Mouse (Mus musculus) layer of hippocampus, adult 2 months (tissue): ENCODE results near the gene Prnd. TPM values are rescaled to one million over a fixed set of nuclear protein-coding genes. Genes with fewer than 3 reads are reported as not detected.

Source experiments
- DNase-seq, 2 experiments: peaks; one replicate each; pipeline ENCODE4 v3.0.0; 2022; ENCODE audit warnings: low spot score in 2 of 2
- H3K27ac ChIP-seq: fragments of 200-600 bp; 2 replicates; pipeline ENCODE4 v1.8.1; 2022
- H3K4me3 ChIP-seq: fragments of 200-600 bp; 2 replicates; pipeline ENCODE4 v1.8.1; 2022; ENCODE audit warnings: mild to moderate bottlenecking
- CTCF ChIP-seq: fragments of 200-600 bp; conservative IDR thresholded peaks from 2 replicates; pipeline ENCODE4 v1.8.1; 2022; ENCODE audit warnings: antibody characterized with exemption, mild to moderate bottlenecking, moderate library complexity
- total RNA-seq, 2 experiments: library from RNA; stranded (reverse); gene quantifications; 2 replicates each; pipeline ENCODE4 v1.2.3; 2021

The Prnd gene
- total RNA-seq, 2 experiments from 2014 or later, result not detected

- DNase-seq, result no peak
- Histone ChIP-seq H3K27ac (peak overlapping the region; percentile 98), H3K4me3 (peak overlapping the region; percentile 87)
- no peak for TF ChIP-seq CTCF
Measured at GRCm38 (mm10) chr2:131912526-131913258, 38.0 kb upstream of the Prnd start.

- Histone ChIP-seq H3K4me3 (no peak overlapping the region; the same call in 1 of the 2 replicates), H3K27ac (peak overlapping the region; percentile 85)
- TF ChIP-seq CTCF, result no peak
- no peak for DNase-seq
Measured at GRCm38 (mm10) chr2:131932275-131932902, 18.3 kb upstream of the Prnd start.

- H3K27ac ChIP-seq, result peak overlapping the region; percentile 85
- no peak for DNase-seq
- no peak for TF ChIP-seq CTCF
Measured at GRCm38 (mm10) chr2:131933013-131933412, 17.6 kb upstream of the Prnd start.

GRCm38 (mm10) chr2:131933598-131933997, 17.1 kb upstream of the Prnd start:
- H3K4me3 ChIP-seq, result peak overlapping the region; percentile 6; the same call in 1 of the 2 replicates
- no peak for TF ChIP-seq CTCF
- no peak for DNase-seq
- H3K27ac ChIP-seq, result peak overlapping the region; percentile 85

More at GRCm38 (mm10) chr2:131933013-131933412, 17.6 kb upstream of the Prnd start:
- H3K4me3 ChIP-seq, result peak overlapping the region; percentile 6; the same call in 1 of the 2 replicates

- Histone ChIP-seq H3K27ac (peak overlapping the region; percentile 85), H3K4me3 (no peak overlapping the region)
- TF ChIP-seq CTCF, result no peak
- DNase-seq, result no peak
Measured at GRCm38 (mm10) chr2:131934243-131934642, 16.4 kb upstream of the Prnd start.

GRCm38 (mm10) chr2:131935390-131936105, 15.1 kb upstream of the Prnd start:
- Histone ChIP-seq H3K27ac (peak overlapping the region; percentile 85), H3K4me3 (no peak overlapping the region)
- DNase-seq, result no peak
- TF ChIP-seq CTCF, result peak; percentile 59

- no peak overlapping the region for H3K4me3 ChIP-seq
- DNase-seq, result no peak
- no peak overlapping the region for H3K27ac ChIP-seq
- no peak for TF ChIP-seq CTCF
Measured at GRCm38 (mm10) chr2:131936410-131936809, 14.3 kb upstream of the Prnd start.

GRCm38 (mm10) chr2:131939404-131940111, 11.1 kb upstream of the Prnd start:
- no peak overlapping the region for H3K4me3 ChIP-seq
- TF ChIP-seq CTCF, result peak; percentile 87

GRCm38 (mm10) chr2:131940506-131940905, 10.2 kb upstream of the Prnd start:
- TF ChIP-seq CTCF, result no peak

More at GRCm38 (mm10) chr2:131939404-131940111, 11.1 kb upstream of the Prnd start:
- DNase-seq, result peak; percentile 50 to 70
- H3K27ac ChIP-seq, result peak overlapping the region; percentile 6; the same call in 1 of the 2 replicates

GRCm38 (mm10) chr2:131941501-131941900, 9.2 kb upstream of the Prnd start:
- no peak overlapping the region for H3K4me3 ChIP-seq
- DNase-seq, result peak in 1 of 2 experiments; percentile 6
- no peak overlapping the region for H3K27ac ChIP-seq
- TF ChIP-seq CTCF, result no peak

More at GRCm38 (mm10) chr2:131940506-131940905, 10.2 kb upstream of the Prnd start:
- peak in 1 of 2 experiments; percentile 5 for DNase-seq
- Histone ChIP-seq H3K27ac (no peak overlapping the region), H3K4me3 (no peak overlapping the region)

GRCm38 (mm10) chr2:131944370-131944769, 6.3 kb upstream of the Prnd start:
- no peak for TF ChIP-seq CTCF
- DNase-seq, result peak in 1 of 2 experiments; percentile 0
- no peak overlapping the region for H3K27ac ChIP-seq
- no peak overlapping the region for H3K4me3 ChIP-seq

- H3K27ac ChIP-seq, result no peak overlapping the region
- no peak for TF ChIP-seq CTCF
- H3K4me3 ChIP-seq, result no peak overlapping the region
- peak; percentile 0 to 8 for DNase-seq
Measured at GRCm38 (mm10) chr2:131945225-131945624, 5.4 kb upstream of the Prnd start.
